Mouse (Mus musculus): ENCODE measurements at regions not wholly inside any gene's neighbourhood (a gene's known extent, or its start where the extent isn't known, plus 50 kb on each side); places are given as distances from the start of the nearest gene placed in this dataset.

DNA sequence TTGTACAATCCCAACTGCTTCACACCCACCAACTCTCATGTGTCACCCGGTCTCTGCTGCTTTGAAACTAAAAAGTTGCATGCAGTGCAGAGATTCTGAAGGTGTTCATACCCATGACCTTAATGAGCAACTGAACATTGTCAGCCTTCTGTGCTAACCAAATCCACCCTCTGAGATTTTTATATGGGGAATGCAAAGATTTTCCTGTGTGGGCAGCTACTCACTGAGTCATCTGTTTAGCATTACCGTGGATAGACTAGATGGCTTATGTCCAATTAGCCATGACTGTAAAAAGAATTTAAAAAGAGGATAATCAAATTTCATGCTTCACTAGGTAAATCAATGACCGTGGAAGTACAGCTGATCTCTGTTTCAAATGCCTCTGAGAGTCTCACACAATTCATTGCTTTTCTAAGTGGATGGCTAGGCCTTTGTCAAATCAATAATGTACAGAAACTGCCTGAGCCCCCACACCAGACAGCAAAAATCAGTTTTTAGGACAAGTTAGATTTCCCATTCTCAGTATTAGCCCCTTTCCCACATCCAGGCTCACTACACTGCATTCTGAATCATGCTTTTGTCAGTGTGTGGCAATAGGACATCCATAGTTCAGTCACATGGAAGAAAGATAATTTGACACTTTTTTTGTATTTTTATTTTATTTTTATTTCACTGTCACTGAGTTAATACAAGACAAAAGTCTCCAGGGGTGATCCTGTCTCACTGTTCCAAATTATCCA, 781.8 kb upstream of the Ins1 start:
- DNase-seq: peak; percentile 16

All from right cerebral cortex, postnatal 25 days (tissue).